Mouse (Mus musculus) MEL (cell line): ENCODE measurements at regions not wholly inside any gene's neighbourhood (a gene's known extent, or its start where the extent isn't known, plus 50 kb on each side); places are given as distances from the start of the nearest gene placed in this dataset.

Source experiments
- CHD2 ChIP-seq: IDR thresholded peaks from 2 replicates; pipeline ENCODE4 v1.6.1; 2011; ENCODE audit warnings: low read length, improper control_type of control experiment
- MEF2A ChIP-seq: IDR thresholded peaks from 2 replicates; pipeline ENCODE4 v1.6.1; 2014; ENCODE audit warnings: low read depth, mild to moderate bottlenecking, inconsistent platforms, low read length, improper control_type of control experiment; ENCODE audit not compliant: poor library complexity, insufficient replicate concordance, severe bottlenecking; ENCODE audit errors: extremely low read depth
- POLR2A ChIP-seq, 2 experiments: IDR thresholded peaks; 2 replicates each; pipeline ENCODE4 v1.6.1; 2011 to 2012; ENCODE audit warnings: low read length in 2 of 2, mild to moderate bottlenecking in 2 of 2, control low read depth in 1 of 2, improper control_type of control experiment in 1 of 2, low read depth in 1 of 2, moderate library complexity in 1 of 2; ENCODE audit not compliant: control insufficient read depth in 1 of 2, insufficient read depth in 1 of 2, poor library complexity in 1 of 2

- TF ChIP-seq CHD2: no peak
- TF ChIP-seq MEF2A: no peak
- no peak for TF ChIP-seq POLR2A (IDR thresholded peaks at IDR 0.05; ENCODE audit: control insufficient read depth in 1 of 2, insufficient read depth in 1 of 2, low read depth in 1 of 2, low read length in 2 of 2, poor library complexity in 1 of 2)
Measured at GRCm38 (mm10) chr17:9557544-9557943, 112.0 kb downstream of the Pabpc6 start.
